Mouse (Mus musculus) T-helper 1 cell (primary cell): ENCODE data around the gene Gm47996.
"Not testable (repeated sequence)": the region's sequence is repeated elsewhere in the genome, so short reads cannot be mapped to it uniquely, and the experiment has no call there.

ENCODE experiments used
- in situ Hi-C: fragments of 300-600 bp; cut with MboI, MseI; formaldehyde crosslinking; loops from one replicate; pipeline ENCODE4 v1.15.1; 2025; ENCODE audit warnings: high pct_unique_total_duplicates

The Gm47996 gene

DNA sequence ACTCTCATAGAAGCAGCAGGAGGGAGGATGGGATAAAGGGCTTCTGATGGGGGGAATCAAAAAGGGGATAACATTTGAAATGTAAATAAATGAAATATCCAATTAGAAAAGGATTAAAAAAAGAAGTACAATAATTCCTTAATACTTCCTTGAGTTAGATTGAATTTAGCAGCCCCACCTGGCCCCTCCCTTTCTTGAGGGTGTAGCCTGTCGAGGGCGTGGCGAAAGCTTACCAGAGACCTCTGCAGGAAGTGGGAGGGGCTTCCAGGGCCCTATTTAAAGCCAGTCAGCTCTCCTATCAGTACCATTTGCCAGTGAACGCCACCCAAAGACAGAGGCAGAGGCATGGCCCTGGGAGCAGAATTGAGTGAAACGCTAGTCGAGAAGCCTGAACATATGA is 6.1 kb upstream of the Gm47996 start, which contains the start of gene 3110040M04Rik:
3110040M04Rik (plus strand) TSS at position 304 of the 400 bp plus-strand sequence.
- in situ Hi-C loops: not testable (repeated sequence)

- in situ Hi-C loops: not testable (repeated sequence)
Observed at GRCm38 (mm10) chr1:151208493-151208892, 1.4 kb upstream of the Gm47996 start.

DNA sequence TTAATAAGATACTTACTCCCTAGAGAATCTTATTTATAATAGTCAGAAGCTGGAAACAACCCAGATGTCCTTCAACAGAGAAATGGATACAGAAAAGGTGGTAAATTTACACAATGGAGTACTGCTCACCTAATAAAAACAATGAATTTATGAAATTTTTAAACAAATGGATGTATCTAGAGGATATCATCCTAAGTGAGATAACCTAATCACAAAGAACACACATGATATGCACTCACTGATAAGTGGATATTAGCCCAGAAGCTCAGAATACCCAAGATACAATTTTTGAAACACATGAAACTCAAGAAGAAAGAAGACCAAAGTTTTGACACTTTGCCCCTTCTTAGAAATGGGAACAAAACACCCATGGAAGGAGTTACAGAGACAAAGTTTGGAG is 987 bp upstream of the Gm47996 start:
- in situ Hi-C loops: not testable (repeated sequence)

DNA sequence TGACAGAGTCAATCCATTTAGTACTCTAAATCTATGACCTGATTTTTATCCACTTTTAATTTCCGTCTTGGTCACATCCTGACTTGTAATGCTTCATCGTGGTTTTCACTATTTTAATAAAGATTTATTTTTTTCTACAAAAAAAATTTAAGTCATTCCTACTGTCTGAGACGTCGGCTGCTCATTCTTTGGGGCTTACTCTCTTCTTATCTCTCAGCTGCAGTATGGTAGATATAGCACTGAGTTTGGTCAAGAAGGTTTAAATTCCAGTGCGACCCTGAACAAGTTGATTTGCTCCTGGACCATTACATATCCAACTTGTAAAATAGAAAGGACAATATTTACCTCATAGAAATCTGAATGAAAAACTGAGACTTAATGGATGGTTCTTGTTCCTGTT is 1.7 kb downstream of the Gm47996 start:
- in situ Hi-C loops: not testable (repeated sequence)

DNA sequence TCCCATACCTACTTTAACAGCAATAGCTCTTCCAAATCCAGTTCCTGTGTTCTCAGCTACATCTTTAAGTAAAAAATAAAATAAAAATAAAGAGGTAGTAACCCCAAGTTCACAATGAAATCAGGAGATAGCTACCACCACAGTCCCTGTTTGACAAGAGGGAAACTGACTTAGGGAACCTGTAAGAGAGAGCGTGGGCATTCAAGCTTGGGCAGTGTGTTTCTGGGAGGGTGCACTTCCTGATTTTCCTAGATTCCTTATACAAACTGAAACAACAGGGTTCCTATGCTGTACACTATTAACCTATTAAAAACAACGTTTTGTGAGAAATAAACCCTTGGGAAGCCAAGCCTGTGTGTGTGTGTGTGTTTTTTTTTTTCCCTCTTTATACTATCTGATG is 4.9 kb downstream of the Gm47996 start:
- in situ Hi-C loops: no loop called here

GRCm38 (mm10) chr1:151215985-151216384 is 6.1 kb downstream of the Gm47996 start:
- in situ Hi-C loops: no loop called here

DNA sequence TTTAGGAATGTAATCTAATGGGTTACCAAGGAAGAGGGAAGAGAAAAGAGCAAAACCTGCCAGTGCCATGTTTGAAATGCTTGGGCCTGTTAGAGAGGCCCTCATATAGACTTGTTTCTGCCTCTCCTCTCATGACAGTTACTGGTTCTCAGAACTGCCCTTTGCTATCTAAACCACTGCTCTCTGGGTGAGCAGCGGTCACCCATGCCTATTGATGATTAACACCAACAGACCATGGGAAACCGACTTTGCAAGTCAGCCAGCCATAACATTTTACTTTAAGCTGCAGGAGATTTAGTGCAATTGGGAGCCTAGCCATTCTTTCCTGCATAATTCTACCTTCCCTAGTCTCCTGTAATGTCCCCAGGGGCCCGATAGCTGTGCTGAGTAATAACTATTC is 6.5 kb downstream of the Gm47996 start:
- in situ Hi-C loops: no loop called here

DNA sequence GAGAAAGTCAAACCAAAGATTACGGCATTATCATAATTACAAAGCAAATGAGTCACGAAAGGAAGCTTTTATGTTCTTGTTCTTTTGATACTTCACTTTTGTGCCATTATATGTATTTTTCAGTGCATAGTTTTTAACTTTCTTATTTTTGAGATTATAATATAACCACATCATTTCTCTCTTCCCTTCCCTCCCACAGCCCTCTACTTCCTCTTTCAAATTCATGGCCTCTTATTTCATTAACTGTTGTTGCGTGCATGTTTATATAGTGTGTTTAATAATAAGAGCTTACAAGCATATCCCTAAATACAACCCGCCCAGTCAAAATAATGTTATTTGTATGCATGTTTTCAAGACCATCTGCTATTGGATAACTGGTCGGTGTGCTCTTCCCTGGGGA is 9.1 kb downstream of the Gm47996 start:
- in situ Hi-C loops: no loop called here

DNA sequence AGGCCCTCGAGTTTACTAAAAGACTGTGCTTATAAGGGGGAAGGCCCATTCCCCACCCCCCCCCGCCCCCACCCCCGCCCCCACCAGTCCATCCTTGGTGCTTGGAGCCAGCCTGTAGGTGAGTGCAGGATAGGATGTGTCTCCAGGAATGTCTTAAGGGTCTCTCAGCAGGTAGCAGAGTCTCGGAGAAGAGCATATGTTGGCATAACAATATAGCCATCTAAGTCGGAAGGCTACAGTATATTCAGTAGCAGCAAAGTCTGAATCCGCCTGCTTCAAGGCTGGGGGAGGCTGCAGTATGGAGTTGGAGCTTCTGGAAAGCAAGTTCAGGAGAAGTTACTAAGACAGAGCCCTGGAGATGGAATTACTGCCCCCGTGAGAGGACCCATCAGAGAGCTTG is 10.2 kb downstream of the Gm47996 start:
- in situ Hi-C loops: no loop called here

DNA sequence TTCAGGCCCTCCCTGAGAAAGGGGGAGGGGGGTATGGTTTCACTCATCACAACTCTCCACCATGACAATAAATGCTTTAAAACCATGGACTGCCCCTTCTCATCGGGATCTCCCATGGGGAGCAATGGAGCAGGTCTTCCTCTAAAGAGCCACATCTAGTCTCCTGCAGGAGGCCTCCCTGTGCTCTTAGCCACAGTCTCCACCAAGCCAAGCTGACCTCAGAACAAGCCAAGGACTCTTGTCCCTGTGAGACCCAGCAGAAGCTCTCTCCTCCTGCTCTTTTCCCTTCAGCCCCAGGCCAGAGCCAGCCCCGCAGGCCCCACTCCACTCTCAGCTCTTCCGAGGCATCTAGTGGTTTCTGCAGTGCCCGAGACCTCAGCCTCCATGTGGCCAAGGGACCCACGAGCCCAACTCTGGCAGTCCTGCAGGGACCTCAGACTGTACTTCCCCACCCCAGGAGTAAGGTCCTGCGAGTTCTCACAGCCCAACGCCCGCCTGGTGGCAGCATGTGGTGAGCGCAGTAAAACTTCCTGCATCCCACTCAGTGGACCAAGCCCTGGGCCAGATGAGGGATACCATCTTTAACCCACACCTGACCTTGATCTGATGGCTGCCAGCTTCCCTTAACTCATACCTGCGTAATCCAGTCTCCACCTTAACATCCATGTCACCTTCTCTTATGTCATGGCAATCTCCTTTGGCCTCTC is 12.8 kb downstream of the Gm47996 start:
- in situ Hi-C loops: no loop called here

DNA sequence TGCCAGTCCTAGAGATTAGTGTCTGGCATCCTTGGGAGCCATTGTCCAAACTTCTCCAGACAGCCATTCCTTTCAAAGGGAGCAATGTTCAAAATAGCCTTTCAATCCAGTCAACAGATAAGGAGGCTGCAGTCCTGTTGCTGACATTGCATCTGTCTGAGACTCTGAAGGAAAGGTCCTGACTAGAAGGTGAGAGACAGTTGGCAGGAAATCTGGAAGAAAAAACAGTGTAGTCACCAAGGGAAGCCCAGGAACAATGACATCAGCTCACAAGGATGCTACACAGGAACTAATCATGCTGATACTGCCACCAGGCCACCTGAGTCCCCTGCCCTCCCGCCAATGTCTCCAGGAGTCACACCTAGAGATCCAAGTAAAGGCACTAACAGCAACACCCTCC is 13.4 kb downstream of the Gm47996 start:
- in situ Hi-C loops: no loop called here

DNA sequence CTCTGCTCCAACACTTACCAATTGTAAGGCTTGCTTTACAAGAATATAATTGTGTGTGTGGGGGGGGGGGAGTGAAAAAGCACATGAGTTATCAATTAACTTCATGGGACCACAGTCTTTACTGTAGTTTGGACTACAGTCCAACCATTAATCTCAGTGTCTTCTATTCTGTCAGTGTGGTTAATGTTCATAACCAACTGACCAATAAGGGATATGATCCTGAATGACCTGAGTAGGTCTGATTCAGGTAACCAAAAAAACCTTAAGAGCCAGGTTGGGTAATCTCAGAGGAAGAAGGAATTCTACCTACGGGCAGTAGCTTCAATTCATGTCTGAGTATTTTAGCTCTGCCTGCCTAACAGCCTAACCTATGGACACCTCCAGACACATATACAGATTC is 14.6 kb downstream of the Gm47996 start:
- in situ Hi-C loops: no loop called here

DNA sequence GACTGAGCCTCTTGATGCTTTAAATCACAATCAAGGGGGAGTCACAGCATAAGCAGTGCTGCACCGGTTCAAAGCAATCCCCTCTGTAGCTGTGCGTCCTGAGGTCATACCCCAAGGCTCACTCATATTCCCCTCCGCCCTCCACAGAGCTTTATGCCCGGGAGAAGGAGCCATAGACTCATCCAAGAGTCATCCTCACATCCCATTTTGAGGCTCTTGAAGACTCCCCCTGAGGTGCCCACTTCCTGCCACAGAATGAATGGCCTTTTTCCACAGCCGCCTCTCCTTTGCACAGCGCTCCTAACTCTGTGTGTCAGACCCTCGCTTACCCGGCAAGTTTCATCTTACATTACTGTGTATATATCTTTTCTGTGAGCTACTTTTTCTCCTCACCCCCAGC is 17.6 kb downstream of the Gm47996 start:
- in situ Hi-C loops: no loop called here

DNA sequence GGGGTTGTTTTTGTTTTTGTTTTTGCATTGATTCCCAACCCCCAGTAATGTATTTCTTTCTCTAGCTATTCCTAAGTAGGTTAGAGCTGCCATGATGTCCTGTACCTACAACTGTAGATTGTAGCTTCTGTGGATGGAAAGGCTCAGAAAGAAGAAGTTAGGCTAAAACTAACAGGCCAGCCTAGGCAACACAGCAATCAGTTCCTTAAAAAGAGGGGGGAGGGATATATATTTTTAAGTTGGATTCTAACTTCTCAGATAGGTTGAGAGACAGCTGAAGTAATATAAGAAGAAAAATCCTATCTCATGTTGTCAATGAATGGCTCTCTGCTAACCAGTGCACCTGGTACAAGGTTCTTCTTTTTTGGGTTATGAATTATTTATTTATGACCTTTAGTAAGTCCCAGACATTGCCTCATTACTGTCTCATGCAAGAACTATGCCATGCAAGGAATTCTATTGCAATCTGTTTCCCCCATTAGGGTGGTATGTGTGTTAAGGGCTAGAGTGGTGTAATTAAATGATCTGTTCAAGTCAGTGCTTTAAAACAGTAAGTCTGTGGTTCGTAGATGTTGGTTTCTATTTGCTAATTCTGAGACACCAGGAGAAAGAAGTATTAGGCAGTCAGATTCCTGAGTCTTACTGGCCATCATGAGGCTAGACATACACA is 18.5 kb downstream of the Gm47996 start:
- in situ Hi-C loops: no loop called here

- in situ Hi-C loops: no loop called here
Observed at GRCm38 (mm10) chr1:151232346-151232745, 22.4 kb downstream of the Gm47996 start.

GRCm38 (mm10) chr1:151233756-151234155 is 23.8 kb downstream of the Gm47996 start:
- in situ Hi-C loops: no loop called here

DNA sequence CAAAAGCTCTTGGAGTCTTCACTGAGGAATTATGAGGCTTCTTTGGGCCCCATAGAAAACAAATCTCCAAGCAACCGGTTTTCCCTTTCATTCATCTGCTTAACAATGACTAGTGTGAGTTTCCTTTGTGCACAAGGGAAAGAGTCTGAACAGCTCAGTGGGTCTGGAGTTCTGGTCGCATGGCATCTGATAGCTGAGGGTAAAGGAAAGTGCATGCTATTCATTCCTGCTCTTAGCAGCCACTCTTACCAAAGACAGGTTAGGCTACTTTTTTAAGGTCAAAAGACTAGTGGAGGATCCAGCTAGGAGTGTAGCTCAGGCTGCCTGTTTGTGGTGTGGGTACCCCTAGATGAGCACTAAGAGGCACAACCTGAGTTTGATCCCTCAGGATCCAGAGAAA is 25.6 kb downstream of the Gm47996 start:
- in situ Hi-C loops: no loop called here

- in situ Hi-C loops: no loop called here
Observed at GRCm38 (mm10) chr1:151236141-151236930, 26.4 kb downstream of the Gm47996 start.

DNA sequence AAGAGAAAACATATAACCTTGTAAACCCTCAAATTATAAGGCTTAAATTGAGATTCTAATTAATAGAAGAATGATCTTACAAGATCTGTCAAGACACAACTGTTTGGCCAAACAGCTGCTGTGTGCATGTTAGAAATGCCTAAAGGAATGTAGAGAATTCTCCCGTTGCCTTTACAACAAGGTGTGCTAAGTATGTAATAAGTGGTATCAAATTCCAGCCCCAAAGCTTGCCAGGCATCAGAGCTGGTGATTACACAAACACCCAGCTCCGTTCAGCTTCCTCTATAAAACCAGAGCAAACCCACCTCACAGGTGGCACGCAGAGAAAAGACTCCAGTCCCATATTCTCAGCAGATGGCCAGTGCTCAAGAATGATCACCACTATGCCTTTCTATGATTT is 27.8 kb downstream of the Gm47996 start:
- in situ Hi-C loops: no loop called here

DNA sequence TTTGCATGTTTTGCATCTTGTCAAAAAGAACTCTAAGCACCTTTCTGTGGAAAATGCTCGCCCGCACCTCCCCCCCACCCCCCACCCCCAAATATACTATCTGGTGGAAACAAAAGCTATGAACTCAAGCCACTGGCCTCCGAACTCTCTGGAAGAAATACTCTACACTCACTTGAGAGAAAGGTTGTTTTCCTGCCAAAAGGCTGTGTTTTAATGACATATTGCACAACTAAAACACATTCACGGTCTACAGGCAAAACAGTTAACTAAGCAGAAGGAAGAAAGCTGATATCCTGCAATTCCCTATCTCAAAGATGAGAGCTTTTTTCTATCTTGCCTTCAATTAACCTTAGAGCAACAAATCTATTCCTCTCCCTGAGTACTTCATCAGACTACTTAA is 33.4 kb downstream of the Gm47996 start:
- in situ Hi-C loops: no loop called here

DNA sequence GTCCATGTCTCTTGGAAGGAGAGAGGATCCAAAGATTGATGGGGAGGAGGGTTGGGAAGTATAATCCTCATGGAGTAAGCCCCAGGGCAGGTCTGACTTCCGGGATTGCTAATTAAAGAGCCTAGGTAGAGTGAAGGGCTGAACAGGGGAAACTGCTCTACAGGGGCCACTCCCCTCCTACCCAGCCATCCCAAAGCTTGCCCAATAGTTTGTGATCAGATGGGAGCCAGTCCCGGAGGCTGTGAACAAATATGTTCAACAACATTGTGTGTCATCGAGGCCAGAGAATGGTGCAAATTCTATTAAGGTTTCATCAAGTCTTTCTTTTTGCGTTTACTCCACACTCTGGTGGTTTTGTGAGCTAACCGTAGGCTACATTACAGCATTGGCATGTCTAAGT is 34.1 kb downstream of the Gm47996 start:
- in situ Hi-C loops: no loop called here

DNA sequence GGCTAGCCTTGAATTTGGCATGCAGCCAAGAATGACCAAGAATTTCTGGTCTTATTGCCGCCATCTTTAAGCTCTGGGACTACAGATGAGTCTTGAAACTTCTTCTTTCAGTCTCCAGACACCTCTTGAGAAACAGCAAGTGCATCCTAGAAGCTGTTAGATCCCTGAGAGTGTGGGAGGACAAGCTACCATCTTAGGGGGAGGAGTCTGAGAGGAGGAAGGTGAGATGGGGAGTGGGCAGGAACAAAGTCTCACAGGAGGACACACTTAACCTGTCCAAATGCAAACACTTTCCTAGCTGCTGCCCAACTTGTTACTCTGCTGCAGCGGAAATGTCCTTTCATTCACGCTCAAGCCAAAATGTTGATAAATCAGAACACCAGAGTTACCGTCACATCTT is 34.8 kb downstream of the Gm47996 start:
- in situ Hi-C loops: no loop called here

- in situ Hi-C loops: no loop called here
Observed at GRCm38 (mm10) chr1:151245165-151245564, 35.2 kb downstream of the Gm47996 start.
